Mouse (Mus musculus) cerebellum, adult 2 months (tissue): Measurements from ENCODE around the gene Grm7.

ENCODE experiments used
- CTCF ChIP-seq: fragments of 200-500 bp; IDR thresholded peaks from 2 replicates; pipeline ENCODE4 v1.5.1; 2011; ENCODE audit warnings: low read depth, mild to moderate bottlenecking, control low read depth, low read length, moderate library complexity, borderline replicate concordance; ENCODE audit not compliant: insufficient read depth
- POLR2A ChIP-seq: fragments of 200-500 bp; IDR thresholded peaks from 2 replicates; pipeline ENCODE4 v1.6.1; 2011; ENCODE audit warnings: low read length, control low read depth, borderline replicate concordance; ENCODE audit not compliant: insufficient read depth

GRCm38 (mm10) chr6:111521229-111521628, 875.8 kb downstream of the Grm7 start:
- TF ChIP-seq POLR2A (no peak), CTCF (no peak)
